Mouse (Mus musculus): Measurements from ENCODE around the gene Slc9a9.

The Slc9a9 gene

GRCm38 (mm10) chr9:94969131-94969530 is 299.4 kb downstream of the Slc9a9 start:
- DNase-seq: no peak

- peak; percentile 20 for DNase-seq
Measured at GRCm38 (mm10) chr9:94972021-94972420, 302.3 kb downstream of the Slc9a9 start.

- no peak for DNase-seq
Measured at GRCm38 (mm10) chr9:94972693-94973092, 303.0 kb downstream of the Slc9a9 start.

- no peak for DNase-seq
Measured at GRCm38 (mm10) chr9:94976191-94976590, 306.5 kb downstream of the Slc9a9 start.

- no peak for DNase-seq
Measured at GRCm38 (mm10) chr9:94993575-94993974, 323.9 kb downstream of the Slc9a9 start.

GRCm38 (mm10) chr9:95020136-95020706 is 350.5 kb downstream of the Slc9a9 start:
- peak; percentile 18 for DNase-seq

- no peak for DNase-seq
Measured at GRCm38 (mm10) chr9:95034140-95034970, 364.6 kb downstream of the Slc9a9 start.

GRCm38 (mm10) chr9:95036209-95036608 is 366.5 kb downstream of the Slc9a9 start:
- DNase-seq: no peak

GRCm38 (mm10) chr9:95042420-95042819 is 372.7 kb downstream of the Slc9a9 start:
- DNase-seq: no peak

GRCm38 (mm10) chr9:95052160-95052559 is 382.5 kb downstream of the Slc9a9 start:
- no peak for DNase-seq

- DNase-seq: no peak
Measured at GRCm38 (mm10) chr9:95053183-95053582, 383.5 kb downstream of the Slc9a9 start.

- DNase-seq: no peak
Measured at GRCm38 (mm10) chr9:95055843-95056242, 386.1 kb downstream of the Slc9a9 start.

- no peak for DNase-seq
Measured at GRCm38 (mm10) chr9:95060702-95061101, 391.0 kb downstream of the Slc9a9 start.

- no peak for DNase-seq
Measured at GRCm38 (mm10) chr9:95067037-95067436, 397.3 kb downstream of the Slc9a9 start.

- DNase-seq: no peak
Measured at GRCm38 (mm10) chr9:95068466-95068865, 398.8 kb downstream of the Slc9a9 start.

GRCm38 (mm10) chr9:95070832-95071519 is 401.3 kb downstream of the Slc9a9 start:
- no peak for DNase-seq

- no peak for DNase-seq
Measured at GRCm38 (mm10) chr9:95072450-95072955, 402.8 kb downstream of the Slc9a9 start.

- no peak for DNase-seq
Measured at GRCm38 (mm10) chr9:95073691-95074090, 404.0 kb downstream of the Slc9a9 start.

- DNase-seq: no peak
Measured at GRCm38 (mm10) chr9:95075856-95076255, 406.1 kb downstream of the Slc9a9 start.

GRCm38 (mm10) chr9:95077938-95078337 is 408.2 kb downstream of the Slc9a9 start:
- no peak for DNase-seq

GRCm38 (mm10) chr9:95078626-95079025 is 408.9 kb downstream of the Slc9a9 start:
- DNase-seq: no peak

GRCm38 (mm10) chr9:95079951-95080350 is 410.2 kb downstream of the Slc9a9 start:
- no peak for DNase-seq

GRCm38 (mm10) chr9:95086109-95086821 is 416.6 kb downstream of the Slc9a9 start:
- no peak for DNase-seq

Measured in right cerebral cortex, postnatal 25 days (tissue).